Comparison of ENCODE assay signal across 8 mouse cellular contexts in genomic region chr5:139908811-139909627, GRCm38 (mm10). TPM values are rescaled to one million over a fixed set of nuclear protein-coding genes. Genes with fewer than 3 reads are reported as not detected.
DNase-seq lines count a peak whose midpoint lies in the region; ATAC-seq and TF ChIP-seq lines count a peak whose summit lies in the region.
"Had no signal": no experiment of that assay in that cellular context is flagged by ENCODE, and none has a peak within 500 bp of the region (broad histone marks: within the 10 kb centered on the region; RNA-seq: fewer than 3 reads in every experiment).

No protein-coding gene starts in this region.

- no peaks in the 10 kb centered on the region for H3K9me3 ChIP-seq in forebrain, embryonic 10.5 days
- no peaks in the 10 kb centered on the region for H3K9me3 ChIP-seq in intestine, postnatal 0 days (ENCODE audit: control insufficient read depth)
- H3K9me3 ChIP-seq in midbrain, embryonic 13.5 days = no peaks in the 10 kb centered on the region

- peaks cover 52% of the 10 kb centered on the region for H3K27me3 ChIP-seq in spleen, adult 2 months (ENCODE audit: control insufficient read depth, insufficient read depth, low read length)
- H3K27me3 ChIP-seq in forebrain, embryonic 10.5 days (ENCODE audit: poor library complexity, severe bottlenecking) = peaks cover 98% of the 10 kb centered on the region
- peaks cover 85% of the 10 kb centered on the region for H3K27me3 ChIP-seq in intestine, postnatal 0 days (replicated peaks; ENCODE audit: control insufficient read depth, insufficient read depth, low read length)
- H3K27me3 ChIP-seq in midbrain, embryonic 13.5 days = peaks cover 86% of the 10 kb centered on the region

- no peak for TF ChIP-seq CTCF in spleen, adult 2 months (IDR thresholded peaks at IDR 0.05; ENCODE audit: extremely low read depth, insufficient read depth, insufficient read length, insufficient replicate concordance)
- TF ChIP-seq CTCF in intestine, postnatal 0 days (IDR thresholded peaks at IDR 0.05; ENCODE audit: low read depth) = no peak

- WGBS in spleen, adult 2 months = 2% methylated on average over 50 of the region's 50 CpGs
- under 1% methylated on average over 49 of the region's 50 CpGs for WGBS in forebrain, embryonic 10.5 days
- 1% methylated on average over 39 of the region's 50 CpGs for WGBS in intestine, postnatal 0 days
- under 1% methylated on average over 47 of the region's 50 CpGs for WGBS in midbrain, embryonic 13.5 days

- H3K9ac ChIP-seq in intestine, postnatal 0 days (ENCODE audit: low read depth, low read length) = peak overlapping the region; percentile 48; the same call in 1 of the 2 replicates
- peak overlapping the region; percentile 80 for H3K9ac ChIP-seq in midbrain, embryonic 13.5 days (replicated peaks)

- no peak overlapping the region for H3K27ac ChIP-seq in spleen, adult 2 months (ENCODE audit: insufficient read depth, low read length)
- peak overlapping the region; percentile 72 for H3K27ac ChIP-seq in forebrain, embryonic 10.5 days
- H3K27ac ChIP-seq in intestine, postnatal 0 days (ENCODE audit: low read depth, low read length) = no peak overlapping the region
- H3K27ac ChIP-seq in midbrain, embryonic 13.5 days = 0 out of 2 replicates have a peak overlapping the region, but pooled peaks have one; percentile 16

- peak overlapping the region; percentile 97 for H3K4me2 ChIP-seq in intestine, postnatal 0 days (replicated peaks; ENCODE audit: low read depth)
- peak overlapping the region; percentile 91 for H3K4me2 ChIP-seq in midbrain, embryonic 13.5 days (replicated peaks)

- TF ChIP-seq POLR2A in spleen, adult 2 months (IDR thresholded peaks at IDR 0.05; ENCODE audit: low read depth, low read length) = no peak

- peaks cover 22% of the 10 kb centered on the region for H3K4me1 ChIP-seq in spleen, adult 2 months (ENCODE audit: control insufficient read depth, insufficient read depth, insufficient read length)
- peaks cover 72% of the 10 kb centered on the region for H3K4me1 ChIP-seq in forebrain, embryonic 10.5 days
- H3K4me1 ChIP-seq in intestine, postnatal 0 days (replicated peaks; ENCODE audit: control insufficient read depth, insufficient read depth, low read length) = 0 out of 2 replicates have a peak, but pooled peaks cover 5% of the 10 kb centered on the region
- H3K4me1 ChIP-seq in midbrain, embryonic 13.5 days (replicated peaks) = peaks cover 63% of the 10 kb centered on the region

- no peaks in the 10 kb centered on the region for H3K36me3 ChIP-seq in spleen, adult 2 months (ENCODE audit: control insufficient read depth, insufficient read depth, low read length)
- no peaks in the 10 kb centered on the region for H3K36me3 ChIP-seq in forebrain, embryonic 10.5 days (replicated peaks)
- no peaks in the 10 kb centered on the region for H3K36me3 ChIP-seq in intestine, postnatal 0 days (ENCODE audit: control insufficient read depth, insufficient read depth)
- H3K36me3 ChIP-seq in midbrain, embryonic 13.5 days = no peaks in the 10 kb centered on the region

- peak overlapping the region; percentile 48 for H3K4me3 ChIP-seq in spleen, adult 2 months (ENCODE audit: extremely low read depth, insufficient read depth, insufficient read length)
- H3K4me3 ChIP-seq in forebrain, embryonic 10.5 days = peak overlapping the region; percentile 75
- H3K4me3 ChIP-seq in intestine, postnatal 0 days (ENCODE audit: low read depth, low read length) = peak overlapping the region; percentile 61
- H3K4me3 ChIP-seq in midbrain, embryonic 13.5 days (replicated peaks) = peak overlapping the region; percentile 68

- no peak for ATAC-seq in intestine, postnatal 0 days
- ATAC-seq in midbrain, embryonic 13.5 days = no peak
- no peak for ATAC-seq in monocyte, adult 5-6 weeks (replicated peaks; ENCODE audit: insufficient number of reproducible peaks, low FRiP score, low TSS enrichment, poor library complexity, severe bottlenecking)

- no peak for DNase-seq in spleen, adult 2 months (ENCODE audit: low read depth in 1 of 2, low spot score in 2 of 2)
- no peak for DNase-seq in spleen, adult 18-20 months
- peak; percentile 59 for DNase-seq in forebrain, embryonic 10.5 days (ENCODE audit: extremely low spot score, low spot score)
- DNase-seq in urinary bladder, adult 2 months (ENCODE audit: low spot score) = no peak

RNA-seq across cellular contexts. Expression of gene Elfn1, which starts 1.3 kb away (rescaled TPM):
- polyA plus RNA-seq in spleen, adult 2 months (2012; rRNA removed) = 0.20 and 0.40 TPM in 2 replicates
- polyA plus RNA-seq in forebrain, embryonic 10.5 days (2016; fragmentation: Nextera tagmentation; extraction: Ambion mirVana) = 0.07 and 0.32 TPM in 2 replicates
- polyA plus RNA-seq in intestine, postnatal 0 days (2015; fragmentation: Nextera tagmentation; extraction: Ambion mirVana) = 0.08 and 0.12 TPM in 2 replicates
- polyA plus RNA-seq in midbrain, embryonic 13.5 days (2015; fragmentation: Nextera tagmentation; extraction: Ambion mirVana) = 0.80 and 1.1 TPM in 2 replicates
- not detected in 3 replicates for total RNA-seq in monocyte, adult 5-6 weeks (2017)
- 1.7 and 2.3 TPM in 2 replicates for polyA plus RNA-seq in urinary bladder, adult 2 months (2012; rRNA removed)
- total RNA-seq: neutrophil, adult 5-6 weeks had no signal

Comparison
In these comparisons a context has a peak if more than half of its experiments do, and no peak if none do; other contexts are left out.
1. H3K27ac ChIP-seq: peak in forebrain, embryonic 10.5 days (single experiment) and midbrain, embryonic 13.5 days (single experiment); none in spleen, adult 2 months (single experiment) and intestine, postnatal 0 days (single experiment).
2. Peak in every context shown above with its lines, with median percentiles within 50 percentile points of each other: H3K4me3 ChIP-seq.